ENCODE assay signal across 21 mouse cellular contexts in genomic region chr3:36077386-36077785, GRCm38 (mm10). TPM values are rescaled to one million over a fixed set of nuclear protein-coding genes. Genes with fewer than 3 reads are reported as not detected.
"Had no signal": no experiment of that assay in that cellular context is flagged by ENCODE, and none has a peak within 500 bp of the region (broad histone marks: within the 10 kb centered on the region; RNA-seq: fewer than 3 reads in every experiment).

No protein-coding gene starts in this region.

- H3K9me3 ChIP-seq: neural tube, embryonic 13.5 days; neural tube, embryonic 15.5 days; stomach, embryonic 15.5 days had no signal

- H3K27me3 ChIP-seq: neural tube, embryonic 13.5 days; neural tube, embryonic 15.5 days; stomach, embryonic 15.5 days had no signal

- H3K4me1 ChIP-seq: neural tube, embryonic 13.5 days; neural tube, embryonic 15.5 days; stomach, embryonic 15.5 days had no signal

- H3K4me2 ChIP-seq: neural tube, embryonic 13.5 days; neural tube, embryonic 15.5 days; stomach, embryonic 15.5 days had no signal

- H3K4me3 ChIP-seq: neural tube, embryonic 13.5 days; neural tube, embryonic 15.5 days; stomach, embryonic 15.5 days had no signal

- H3K27ac ChIP-seq: neural tube, embryonic 13.5 days; neural tube, embryonic 15.5 days; stomach, embryonic 15.5 days; stomach, postnatal 0 days had no signal

- H3K9ac ChIP-seq: neural tube, embryonic 13.5 days; neural tube, embryonic 15.5 days; stomach, embryonic 15.5 days had no signal

- DNase-seq: retina, postnatal 1 day; right cerebral cortex, adult 18-20 months; right cerebral cortex, postnatal 14 days; right cerebral cortex, postnatal 25 days; right cerebral cortex, postnatal 4 days; spleen, adult 18-20 months; thymus, adult 18-20 months; thymus, adult 2 months; thymus, postnatal 14 days; thymus, postnatal 25 days; thymus, postnatal 36 days; thymus, postnatal 4 days had no signal

RNA-seq across cellular contexts. Expression of gene Ccdc144b, which starts 24.0 kb away (rescaled TPM):
- polyA plus RNA-seq: neural tube, embryonic 13.5 days; neural tube, embryonic 14.5 days; neural tube, embryonic 15.5 days; small intestine, adult 2 months; spleen, adult 2 months; stomach, embryonic 14.5 days; stomach, embryonic 15.5 days; stomach, embryonic 16.5 days; stomach, postnatal 0 days had no signal
